Mouse (Mus musculus) thymus, postnatal 4 days (tissue): ENCODE results near the gene Emg1.

Experiments
- DNase-seq: peaks from one replicate; pipeline ENCODE4 v3.0.0; 2021

Emg1 gene

DNA sequence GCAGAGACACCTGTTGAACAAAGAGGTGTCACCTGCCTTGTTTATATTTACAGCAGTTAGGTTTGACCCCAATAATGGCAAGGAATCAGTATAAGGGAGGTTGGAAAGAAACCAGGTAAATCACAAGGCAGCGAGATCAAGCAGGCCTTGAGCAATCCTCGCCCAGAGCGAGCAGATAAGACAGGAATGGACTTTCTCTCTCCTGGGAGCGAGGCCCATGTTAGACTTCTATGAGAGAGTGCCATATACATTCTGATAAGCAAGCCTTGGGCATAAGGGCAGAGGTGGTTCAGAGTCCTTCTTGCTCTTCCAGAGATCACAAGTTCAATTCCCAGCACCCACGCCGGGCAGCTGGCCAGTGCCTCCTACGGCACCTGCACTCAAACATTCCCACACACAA lies 33.2 kb downstream of the Emg1 start:
- DNase-seq: no peak

DNA sequence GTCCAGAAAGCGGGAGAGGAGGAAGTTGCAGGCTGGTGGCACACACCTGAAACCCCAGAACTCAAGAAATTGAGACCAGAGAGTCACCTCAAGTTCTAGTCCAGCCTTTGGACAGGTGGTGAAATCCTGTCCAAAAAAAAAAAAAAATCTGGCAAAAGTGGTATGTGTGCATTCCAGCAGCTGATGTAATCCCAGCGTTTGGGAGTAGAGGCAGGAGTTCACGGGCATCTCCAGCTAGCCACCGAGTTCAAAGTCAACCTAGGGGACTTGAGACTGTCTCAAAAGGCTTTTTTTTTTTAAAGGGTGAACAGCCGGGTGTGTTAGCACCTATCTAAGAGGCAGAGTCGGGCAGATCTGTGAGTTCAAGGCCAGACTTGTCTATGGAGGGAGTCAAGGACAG lies 35.8 kb downstream of the Emg1 start:
- no peak for DNase-seq

DNA sequence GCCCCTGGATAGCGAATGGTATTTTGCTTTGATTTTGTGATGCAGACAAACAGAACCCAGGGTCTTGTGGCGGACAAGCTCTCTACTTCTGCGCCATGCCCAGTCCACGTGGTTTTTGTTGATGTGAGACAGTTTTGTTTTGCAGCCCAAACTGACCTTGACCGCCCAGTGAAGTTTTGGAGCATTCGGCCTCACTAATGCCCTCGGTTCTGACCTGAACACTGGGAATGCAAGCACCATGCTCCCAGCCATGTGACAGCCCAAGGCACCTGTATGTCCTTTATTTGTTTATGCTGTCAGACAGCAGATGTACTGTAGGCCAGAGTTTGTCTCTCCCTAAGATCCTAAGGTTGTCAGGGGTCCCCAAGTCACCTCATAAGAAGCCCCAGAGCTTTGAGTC lies 37.4 kb downstream of the Emg1 start:
- DNase-seq: no peak

DNA sequence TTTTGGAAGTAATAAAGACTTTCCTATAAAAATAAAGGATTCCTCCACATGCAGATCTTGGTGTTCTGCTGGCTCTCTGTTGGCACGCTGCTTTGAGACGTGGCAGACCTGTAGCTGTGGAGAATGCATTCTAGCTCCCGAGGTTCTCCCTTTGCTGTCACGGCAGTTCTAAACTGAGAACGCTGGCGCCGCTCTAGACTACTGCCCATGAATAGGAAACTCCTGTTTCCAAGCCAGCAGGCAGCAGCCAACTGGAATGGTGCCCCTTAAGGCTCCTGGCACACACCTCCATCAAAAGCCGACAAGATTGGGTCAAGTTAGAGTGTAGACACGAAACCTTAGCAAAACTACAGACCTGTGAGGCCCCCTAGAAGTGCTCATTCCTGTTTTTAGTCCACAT lies 38.4 kb downstream of the Emg1 start:
- no peak for DNase-seq

DNA sequence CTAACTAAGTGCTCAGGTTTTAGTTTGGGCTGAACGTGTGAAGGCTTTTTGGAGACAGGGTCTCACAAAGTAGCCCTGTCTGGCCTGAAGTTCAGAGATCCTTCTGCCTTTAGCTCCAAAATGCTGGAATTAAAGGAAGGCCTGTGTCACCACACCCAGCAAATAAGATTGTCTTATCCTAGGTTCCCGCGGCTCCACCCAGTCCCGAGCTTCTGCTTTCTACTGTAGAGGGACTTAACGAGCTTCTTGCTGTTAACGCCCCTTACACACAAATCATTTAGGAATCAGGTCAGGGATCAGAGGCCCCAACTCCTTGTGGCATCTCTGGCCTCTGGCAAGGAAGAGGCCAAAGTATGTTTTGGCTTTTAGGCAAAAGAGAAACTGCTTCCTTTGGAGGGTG lies 39.9 kb downstream of the Emg1 start:
- no peak for DNase-seq

DNA sequence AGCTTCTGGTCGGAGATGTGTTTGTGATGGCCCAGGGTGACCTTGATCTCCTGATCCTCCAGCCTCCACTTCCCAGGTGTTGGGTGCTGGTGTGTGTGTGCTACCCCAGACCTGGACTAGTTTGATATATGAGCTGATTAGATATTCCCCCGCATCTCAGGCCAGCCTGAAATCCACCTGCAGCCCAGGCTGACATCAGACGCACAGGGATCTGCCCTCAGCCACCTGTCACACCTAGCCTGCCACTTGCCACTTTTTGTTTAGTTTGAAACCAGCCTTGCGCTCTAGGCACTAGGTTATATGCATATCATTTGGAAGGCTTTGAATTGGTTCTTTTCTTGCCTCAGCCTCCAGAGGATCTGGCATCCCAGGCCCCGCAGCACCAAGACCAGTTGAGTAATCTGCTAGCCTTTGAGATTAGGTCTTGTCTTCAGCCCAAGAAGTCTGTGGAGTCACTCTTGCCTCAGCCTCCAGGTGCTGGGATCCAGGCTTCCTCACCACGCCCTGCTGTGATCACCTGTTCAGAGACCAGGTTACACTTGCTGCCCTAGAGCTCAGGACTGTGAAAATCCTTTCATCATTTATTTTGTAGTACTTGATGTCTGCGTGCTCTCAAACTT lies 41.6 kb downstream of the Emg1 start:
- no peak for DNase-seq

DNA sequence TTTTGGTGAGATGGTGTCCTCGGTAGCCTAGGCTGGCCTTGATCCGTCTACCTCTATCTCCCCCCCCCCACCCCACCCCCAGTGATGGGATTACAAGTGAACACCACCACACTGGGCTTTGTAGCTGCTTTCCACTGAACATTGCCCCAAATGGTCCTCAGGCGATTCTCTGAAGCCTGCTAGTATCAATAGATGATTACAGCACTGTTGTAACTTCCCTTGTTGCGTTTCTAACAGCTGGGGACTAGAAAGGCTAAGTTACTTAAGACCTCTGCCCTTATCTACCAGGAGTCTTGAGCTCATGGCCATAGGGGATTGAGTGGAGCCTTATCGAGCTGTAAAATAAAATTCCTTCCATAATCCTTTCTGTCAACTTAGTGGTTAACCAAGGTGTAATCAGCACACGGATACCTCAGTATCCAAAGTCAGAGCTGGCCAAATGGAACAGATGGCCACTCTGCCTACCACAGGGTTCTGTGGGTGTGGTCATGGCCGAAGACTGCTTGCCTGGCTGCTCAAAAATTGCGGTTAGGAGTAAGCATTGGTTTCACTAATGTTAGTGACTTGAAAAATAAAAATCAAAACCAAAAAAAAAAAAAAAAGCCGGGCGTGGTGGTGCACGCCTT lies 42.6 kb downstream of the Emg1 start:
- no peak for DNase-seq

DNA sequence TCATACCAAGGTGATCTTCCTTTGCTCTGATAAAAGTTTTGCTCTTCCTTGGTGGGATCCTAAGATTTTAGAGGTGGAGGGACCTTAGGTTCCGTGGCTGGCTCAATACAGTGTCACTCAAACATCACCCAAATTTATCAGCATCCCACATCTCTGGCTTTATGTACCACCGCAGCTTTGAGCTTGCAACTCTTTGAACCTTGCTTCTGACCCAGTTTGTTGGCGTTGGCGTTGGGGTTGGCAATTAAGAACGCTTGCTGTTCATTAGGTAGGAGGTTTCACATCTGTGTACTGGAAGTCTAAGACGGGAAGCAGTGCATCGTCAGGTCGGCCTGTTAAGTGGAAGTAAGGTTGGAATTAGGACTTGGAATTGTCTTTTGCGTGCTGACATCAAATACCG lies 47.0 kb downstream of the Emg1 start:
- peak; percentile 43 for DNase-seq

DNA sequence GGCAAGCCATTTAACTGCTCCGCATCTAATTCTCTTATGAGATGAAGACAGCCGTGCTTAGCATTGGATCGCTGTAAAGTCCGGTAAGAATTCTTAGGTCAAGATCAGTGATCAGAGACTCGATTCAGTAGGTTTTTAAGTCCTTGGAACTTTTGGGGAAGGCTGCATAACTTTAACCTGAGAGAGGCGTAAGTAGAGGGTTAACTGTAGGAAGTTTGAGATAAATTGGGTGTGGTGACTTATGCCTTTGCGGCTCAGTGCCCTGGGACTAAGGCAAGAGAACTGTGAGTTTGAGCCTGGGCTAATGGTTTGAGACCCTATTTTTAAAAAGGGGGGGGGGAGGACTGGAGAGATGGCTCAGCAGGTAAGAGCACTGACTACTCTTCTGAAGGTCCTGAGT lies 47.7 kb downstream of the Emg1 start:
- no peak for DNase-seq

DNA sequence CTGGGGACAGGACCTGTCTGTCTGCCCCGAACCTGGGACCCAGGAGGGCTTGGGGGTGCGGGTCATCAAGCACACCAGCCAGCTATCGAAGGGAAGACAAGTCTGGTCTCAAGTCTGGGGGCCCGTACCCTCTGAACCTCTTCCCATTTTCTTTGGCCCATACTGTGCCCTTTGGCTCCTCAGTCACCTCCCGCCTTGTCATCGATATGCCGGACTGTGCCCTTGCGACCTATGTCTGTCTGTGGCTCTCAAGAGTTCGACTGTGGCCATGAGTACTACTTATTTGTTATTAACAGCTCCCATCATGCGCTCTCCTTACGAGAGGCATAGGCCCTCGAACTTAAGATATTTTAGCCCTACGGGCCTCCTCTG lies 48.6 kb downstream of the Emg1 start:
- no peak for DNase-seq

DNA sequence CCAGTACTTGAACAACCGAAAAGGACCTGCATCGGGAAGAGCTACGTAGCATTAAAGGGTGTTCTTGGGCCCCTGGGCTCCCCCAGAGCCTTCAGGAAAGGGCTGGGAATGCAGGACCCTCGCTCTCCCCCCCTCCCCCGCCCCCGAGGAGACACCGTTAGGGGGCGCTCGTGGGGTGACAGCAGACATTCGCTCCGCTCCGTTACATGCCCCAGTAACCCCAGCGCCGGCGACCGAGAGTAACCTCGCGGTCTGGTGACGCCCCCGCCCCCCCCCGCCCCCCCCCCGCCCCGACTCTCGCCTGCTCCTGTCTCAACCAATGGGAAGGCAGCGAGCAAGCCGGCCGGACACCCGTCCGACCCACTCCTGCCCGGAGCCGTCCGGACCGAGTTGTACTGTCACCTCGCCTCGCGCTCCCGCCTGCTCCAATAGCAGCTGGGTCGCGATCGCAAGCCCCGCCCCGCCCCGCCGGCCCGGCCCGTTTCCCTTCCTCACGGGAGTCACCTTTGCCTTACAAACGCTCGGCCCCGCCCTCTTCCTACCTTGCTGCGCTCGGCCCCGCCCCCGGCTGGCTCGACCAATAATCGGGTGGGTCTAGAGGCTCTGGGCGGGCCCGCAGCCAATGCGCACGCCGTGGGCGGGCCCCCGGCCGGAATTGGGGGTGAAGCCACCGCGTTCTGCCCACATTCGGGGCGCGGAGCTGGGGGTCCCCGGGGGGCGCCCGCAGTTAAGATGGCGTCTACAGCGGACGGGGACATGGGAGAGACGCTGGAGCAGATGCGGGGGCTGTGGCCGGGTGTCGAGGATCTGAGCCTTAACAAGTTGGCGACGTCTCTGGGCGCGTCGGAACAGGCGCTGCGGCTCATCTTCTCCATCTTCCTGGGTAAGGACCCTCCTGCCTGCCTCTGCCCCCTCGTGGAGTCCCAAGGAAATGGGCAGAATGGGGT lies 49.2 kb downstream of the Emg1 start, which contains the start of gene Lpcat3:
Gene Lpcat3 (plus strand): TSS at position 551 of the 947 bp plus-strand sequence.
- peak; percentile 100 for DNase-seq

DNA sequence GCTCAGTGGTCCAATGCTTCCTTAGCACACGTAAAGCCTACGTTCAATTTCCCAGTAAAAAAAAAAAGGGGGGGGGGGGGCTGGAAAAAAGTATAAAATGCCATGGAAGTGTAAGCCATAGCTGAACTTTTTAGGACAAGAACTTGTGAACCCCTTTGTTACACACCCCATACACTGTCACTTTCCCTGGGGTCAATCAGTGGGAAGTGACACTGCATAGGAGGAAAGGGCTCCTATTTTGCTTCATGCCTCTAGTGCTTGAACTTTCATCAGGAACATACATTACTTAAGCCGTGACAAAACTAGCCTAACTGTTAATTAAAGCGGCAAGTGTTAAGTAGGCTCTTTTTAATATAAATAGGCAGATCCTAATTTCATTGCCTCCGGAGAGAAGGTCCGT lies 50.0 kb downstream of the Emg1 start:
- no peak for DNase-seq

DNA sequence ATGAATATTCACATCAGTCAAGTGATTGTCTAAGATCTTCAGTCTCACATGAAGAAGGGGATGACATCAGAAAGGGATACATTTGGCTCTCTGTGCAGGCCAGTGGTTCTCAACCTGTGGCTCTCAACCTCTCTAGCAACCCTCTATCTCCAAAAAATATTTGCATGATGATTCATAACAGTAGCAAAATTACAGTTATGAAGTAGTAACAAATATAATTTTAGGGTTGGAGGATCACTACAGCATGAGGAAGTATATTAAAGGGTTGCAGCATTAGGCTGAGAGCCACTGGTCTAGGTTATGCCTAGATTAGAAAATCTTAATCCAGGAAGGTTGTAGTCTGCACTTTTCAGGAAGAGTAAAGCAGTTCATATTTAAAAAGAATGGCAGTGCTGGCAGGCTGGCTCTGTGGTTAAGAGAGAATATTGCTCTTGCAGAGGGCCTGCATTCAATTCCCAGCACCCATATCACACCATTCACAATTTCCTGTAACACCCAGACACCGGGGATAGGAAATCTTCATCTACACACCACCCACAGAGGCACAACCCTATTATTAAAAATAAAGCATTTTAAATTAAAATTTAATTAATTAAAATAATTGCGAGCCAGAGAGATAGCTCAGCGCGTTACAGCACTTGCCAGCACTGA lies 50.7 kb downstream of the Emg1 start:
- no peak for DNase-seq

DNA sequence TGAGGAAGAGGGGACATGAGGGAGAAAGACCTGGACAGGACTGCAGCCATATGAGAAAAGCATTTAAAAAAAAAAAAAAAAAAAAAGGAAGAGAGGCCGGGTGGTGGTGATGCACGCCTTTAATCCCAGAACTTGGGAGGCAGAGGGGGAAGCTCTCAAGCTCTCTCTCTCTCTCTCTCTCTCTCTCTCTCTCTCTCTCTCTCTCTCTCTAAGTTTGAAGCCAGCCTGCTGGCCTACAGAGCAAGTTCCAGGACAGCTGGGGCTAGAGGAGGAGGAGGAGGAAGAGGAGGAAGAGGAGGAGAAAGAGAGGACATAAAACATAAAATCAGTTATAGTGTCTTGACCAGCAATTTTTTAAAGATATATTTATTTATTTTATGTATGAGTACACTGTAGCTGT lies 53.9 kb downstream of the Emg1 start:
- DNase-seq: no peak

DNA sequence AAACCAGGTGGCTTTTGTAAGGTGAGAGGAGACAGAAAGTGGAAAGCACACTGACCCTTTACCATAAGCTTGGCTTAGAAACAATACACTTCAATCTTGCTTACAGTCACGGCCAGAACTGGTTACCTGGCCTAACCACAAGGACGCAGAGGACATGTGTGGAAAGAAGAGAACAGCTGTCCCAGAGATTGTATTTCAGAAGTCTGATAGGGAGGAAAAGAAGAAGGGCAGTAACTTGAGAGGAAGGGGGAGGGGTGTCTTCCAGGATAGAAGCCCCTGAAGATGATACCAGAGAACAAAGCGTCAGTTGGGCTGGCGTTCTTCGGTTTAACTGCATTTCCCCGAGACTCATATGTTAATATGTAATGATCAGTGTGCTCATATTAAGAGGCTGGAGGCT lies 56.1 kb downstream of the Emg1 start:
- DNase-seq: no peak
